Mouse (Mus musculus) limb, embryonic 14.5 days (tissue): Measurements from ENCODE around the gene Ptgfrn. TPM values are rescaled to one million over a fixed set of nuclear protein-coding genes. Genes with fewer than 3 reads are reported as not detected.

Experiments used
- ATAC-seq: fragments of 200-750 bp; cut with Nextera tagmentation; 2 replicates; pipeline ENCODE4 v1.8.0; 2017; ENCODE audit warnings: low read depth, moderate number of reproducible peaks, moderate TSS enrichment; ENCODE audit not compliant: low FRiP score
- DNase-seq: peaks from one replicate; pipeline ENCODE4 v3.0.0-alpha.2; 2015; ENCODE audit warnings: low spot score
- H3K27ac ChIP-seq: fragments of 300-500 bp; sonication (generic); replicated peaks from 2 replicates; pipeline ENCODE4 v1.5.1; 2014; ENCODE audit warnings: low read depth, mild to moderate bottlenecking, low read length, moderate library complexity, mixed read lengths
- H3K27me3 ChIP-seq: fragments of 300-500 bp; sonication (generic); 2 replicates; pipeline ENCODE4 v1.6.1; 2014; ENCODE audit warnings: low read length, mixed read lengths; ENCODE audit not compliant: control insufficient read depth, insufficient read depth
- H3K36me3 ChIP-seq: fragments of 300-500 bp; sonication (generic); 2 replicates; pipeline ENCODE4 v1.6.1; 2014; ENCODE audit warnings: mild to moderate bottlenecking, low read length, moderate library complexity, mixed read lengths; ENCODE audit not compliant: control insufficient read depth, insufficient read depth
- H3K4me1 ChIP-seq: fragments of 300-500 bp; sonication (generic); 2 replicates; pipeline ENCODE4 v1.6.1; 2014; ENCODE audit warnings: antibody characterized with exemption, low read length, mixed read lengths; ENCODE audit not compliant: control insufficient read depth, insufficient read depth
- H3K4me2 ChIP-seq: fragments of 300-500 bp; sonication (generic); replicated peaks from 2 replicates; pipeline ENCODE4 v1.6.1; 2014; ENCODE audit warnings: low read depth, mild to moderate bottlenecking, low read length, moderate library complexity; ENCODE audit not compliant: severe bottlenecking
- H3K4me3 ChIP-seq: fragments of 300-500 bp; sonication (generic); replicated peaks from 2 replicates; pipeline ENCODE4 v1.5.1; 2014; ENCODE audit warnings: low read length
- H3K9ac ChIP-seq: fragments of 300-500 bp; sonication (generic); 2 replicates; pipeline ENCODE4 v1.6.1; 2014; ENCODE audit warnings: mild to moderate bottlenecking, low read depth, low read length, moderate library complexity; ENCODE audit not compliant: severe bottlenecking
- H3K9me3 ChIP-seq: fragments of 300-500 bp; sonication (generic); 2 replicates; pipeline ENCODE4 v1.6.1; 2016; ENCODE audit warnings: low read length; ENCODE audit not compliant: control insufficient read depth
- POLR2A ChIP-seq: fragments of 200-500 bp; IDR thresholded peaks from 2 replicates; pipeline ENCODE4 v1.8.0; 2012; ENCODE audit warnings: inconsistent platforms, mild to moderate bottlenecking, moderate library complexity, borderline replicate concordance; ENCODE audit not compliant: insufficient read depth, insufficient read length; ENCODE audit errors: extremely low read depth
- WGBS: fragments of 180-500 bp; shearing (Covaris S2); extraction: QIAGEN DNeasy Blood & Tissue Kit; methylation state at CpG from one replicate; pipeline ENCODE4 v1.1.7; 2014; 5-methylcytosine and 5-hydroxymethylcytosine counted together
- polyA plus RNA-seq, 2 experiments: library from polyadenylated mRNA; depleted of rRNA in 1 of 2; stranded (reverse) in 1 of 2; unstranded in 1 of 2; fragments of >200 nt; fragmentation: Nextera tagmentation in 1 of 2; extraction: Ambion mirVana in 1 of 2; gene quantifications; 2 replicates each; pipeline versions ENCODE4 v1.2.1 to v1.2.3; 2012 to 2014

The Ptgfrn gene
- polyA plus RNA-seq, 2 experiments: 10.7 to 44.5 TPM

GRCm38 (mm10) chr3:101129090-101129489, 19.0 kb upstream of the Ptgfrn start:
- DNase-seq (no peak), ATAC-seq (no peak)
- TF ChIP-seq POLR2A: no peak
- H3K27ac ChIP-seq: no peak overlapping the region
- H3K4me3 ChIP-seq: no peak overlapping the region
- H3K27me3 ChIP-seq: no peaks in the 10 kb centered on the region
- H3K9ac ChIP-seq: no peak overlapping the region
- no peaks in the 10 kb centered on the region for H3K9me3 ChIP-seq
- no peak overlapping the region for H3K4me2 ChIP-seq
- peaks cover 13% of the 10 kb centered on the region for H3K4me1 ChIP-seq
- H3K36me3 ChIP-seq: no peaks in the 10 kb centered on the region

- Histone ChIP-seq H3K9ac (no peak overlapping the region), H3K27me3 (no peaks in the 10 kb centered on the region), H3K4me1 (peaks cover 13% of the 10 kb centered on the region), H3K4me2 (no peak overlapping the region), H3K27ac (no peak overlapping the region), H3K4me3 (no peak overlapping the region), H3K36me3 (no peaks in the 10 kb centered on the region), H3K9me3 (no peaks in the 10 kb centered on the region)
- DNase-seq (no peak), ATAC-seq (no peak)
- no peak for TF ChIP-seq POLR2A
- WGBS: 88% methylated on average over 2 of the region's 2 CpGs
These were observed 17.7 kb upstream of the Ptgfrn start for GRCm38 (mm10) chr3:101127766-101128165.

GRCm38 (mm10) chr3:101124716-101125115, 14.6 kb upstream of the Ptgfrn start:
- Histone ChIP-seq H3K9me3 (no peaks in the 10 kb centered on the region), H3K27ac (no peak overlapping the region), H3K4me1 (0 out of 2 replicates have a peak, but pooled peaks cover 3% of the 10 kb centered on the region), H3K36me3 (no peaks in the 10 kb centered on the region), H3K4me3 (no peak overlapping the region), H3K27me3 (no peaks in the 10 kb centered on the region), H3K4me2 (no peak overlapping the region), H3K9ac (no peak overlapping the region)
- no peak for DNase-seq
- 93% methylated on average over 5 of the region's 5 CpGs for WGBS
- ATAC-seq: no peak
- TF ChIP-seq POLR2A: no peak

GRCm38 (mm10) chr3:101122479-101122878, 12.4 kb upstream of the Ptgfrn start:
- H3K9me3 ChIP-seq: no peaks in the 10 kb centered on the region
- no peak for ATAC-seq
- H3K9ac ChIP-seq: no peak overlapping the region
- WGBS: 80% methylated on average over 3 of the region's 3 CpGs
- no peak overlapping the region for H3K27ac ChIP-seq
- H3K27me3 ChIP-seq: no peaks in the 10 kb centered on the region
- H3K4me1 ChIP-seq: 0 out of 2 replicates have a peak, but pooled peaks cover under 1% of the 10 kb centered on the region
- no peak overlapping the region for H3K4me3 ChIP-seq
- H3K4me2 ChIP-seq: no peak overlapping the region
- DNase-seq: no peak
- no peaks in the 10 kb centered on the region for H3K36me3 ChIP-seq
- no peak for TF ChIP-seq POLR2A

- Histone ChIP-seq H3K36me3 (no peaks in the 10 kb centered on the region), H3K27me3 (no peaks in the 10 kb centered on the region), H3K27ac (no peak overlapping the region), H3K9ac (no peak overlapping the region), H3K4me1 (peaks cover 8% of the 10 kb centered on the region; the same call in 1 of the 2 replicates), H3K4me2 (no peak overlapping the region), H3K4me3 (no peak overlapping the region), H3K9me3 (no peaks in the 10 kb centered on the region)
- no peak for ATAC-seq
- TF ChIP-seq POLR2A: no peak
- no peak for DNase-seq
- 85% methylated on average over 11 of the region's 11 CpGs for WGBS
These were observed 7.7 kb upstream of the Ptgfrn start for GRCm38 (mm10) chr3:101117774-101118173.

- no peak for TF ChIP-seq POLR2A
- Histone ChIP-seq H3K9ac (no peak overlapping the region), H3K4me1 (peaks cover 8% of the 10 kb centered on the region; the same call in 1 of the 2 replicates), H3K4me2 (no peak overlapping the region), H3K9me3 (no peaks in the 10 kb centered on the region), H3K4me3 (no peak overlapping the region), H3K27me3 (no peaks in the 10 kb centered on the region), H3K36me3 (no peaks in the 10 kb centered on the region), H3K27ac (no peak overlapping the region)
- WGBS: 89% methylated on average over 8 of the region's 8 CpGs
- DNase-seq (no peak), ATAC-seq (no peak)
These were observed 7.3 kb upstream of the Ptgfrn start for GRCm38 (mm10) chr3:101117386-101117749.
